In the genomic region with DNA sequence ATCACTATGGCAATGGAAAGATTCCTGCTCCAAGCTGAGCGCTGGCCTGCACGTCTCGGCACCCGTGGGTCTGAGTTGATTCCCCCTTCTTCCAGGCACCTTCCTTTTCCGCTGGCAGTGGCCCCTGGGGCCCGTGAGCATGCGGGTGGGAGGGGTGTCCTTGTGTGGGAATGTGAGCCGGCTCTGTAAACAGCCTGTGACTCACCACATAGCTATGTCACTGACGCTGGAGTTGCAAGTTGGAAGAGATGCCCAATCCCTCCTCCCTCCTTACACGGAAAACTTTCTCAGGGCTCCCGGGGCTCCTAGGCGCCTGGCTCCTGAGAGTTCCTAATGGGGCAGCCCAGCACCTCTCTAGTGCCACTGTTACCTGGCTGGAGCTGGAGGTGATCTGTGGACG, we compare ENCODE assay signal across 8 mouse cellular contexts. TPM values are rescaled to one million over a fixed set of nuclear protein-coding genes. Genes with fewer than 3 reads are reported as not detected.
A peak's percentile ranks its signal among the peaks of the same experiment; 100 is the strongest.
DNase-seq lines count a peak whose midpoint lies in the region; ATAC-seq lines count a peak whose summit lies in the region.

No protein-coding gene starts in this region.

- H3K27me3 ChIP-seq in hindbrain, embryonic 10.5 days (ENCODE audit: insufficient read depth, poor library complexity, severe bottlenecking): peaks cover 70% of the 10 kb centered on the region
- H3K27me3 ChIP-seq in stomach, embryonic 14.5 days (ENCODE audit: control insufficient read depth, insufficient read depth, low read length): no peaks in the 10 kb centered on the region

- ATAC-seq in frontal cortex, adult (ENCODE audit: low TSS enrichment): peak; percentile 76
- ATAC-seq in stomach, embryonic 14.5 days (ENCODE audit: insufficient number of reproducible peaks, insufficient read depth, low FRiP score, low read depth): peak; percentile 74
- ATAC-seq in erythroid progenitor cell, adult 5-6 weeks (replicated peaks; ENCODE audit: low FRiP score, poor library complexity, severe bottlenecking): no peak

- peaks cover 27% of the 10 kb centered on the region for H3K36me3 ChIP-seq in hindbrain, embryonic 10.5 days
- H3K36me3 ChIP-seq in stomach, embryonic 14.5 days (ENCODE audit: control insufficient read depth, insufficient read depth, low read length): peaks cover 13% of the 10 kb centered on the region

- H3K9me3 ChIP-seq in hindbrain, embryonic 10.5 days: no peaks in the 10 kb centered on the region
- no peaks in the 10 kb centered on the region for H3K9me3 ChIP-seq in stomach, embryonic 14.5 days (ENCODE audit: control insufficient read depth, low read depth, low read length)

- peak; percentile 89 for DNase-seq in ovary, adult 18-20 months (ENCODE audit: low spot score)
- no peak for DNase-seq in ovary, postnatal 10 days (ENCODE audit: low spot score)
- DNase-seq in hindbrain, embryonic 10.5 days (ENCODE audit: low spot score): peak; percentile 45
- DNase-seq in layer of hippocampus, postnatal 36 days: peak; percentile 48 to 50
- peak; percentile 98 for DNase-seq in lung, postnatal 36 days

- H3K4me1 ChIP-seq in hindbrain, embryonic 10.5 days (replicated peaks): peaks cover 79% of the 10 kb centered on the region
- peaks cover 47% of the 10 kb centered on the region for H3K4me1 ChIP-seq in stomach, embryonic 14.5 days (ENCODE audit: control insufficient read depth, insufficient read depth, low read length)

- H3K9ac ChIP-seq in stomach, embryonic 14.5 days (replicated peaks; ENCODE audit: low read depth, low read length): no peak overlapping the region

- H3K4me3 ChIP-seq in hindbrain, embryonic 10.5 days: peak overlapping the region; percentile 44; the same call in 1 of the 2 replicates
- H3K4me3 ChIP-seq in stomach, embryonic 14.5 days (ENCODE audit: low read depth, low read length): no peak overlapping the region

- H3K27ac ChIP-seq in hindbrain, embryonic 10.5 days: peak overlapping the region; percentile 88
- peak overlapping the region; percentile 29 for H3K27ac ChIP-seq in stomach, embryonic 14.5 days (ENCODE audit: low read length)

- peak overlapping the region; percentile 24 for H3K4me2 ChIP-seq in stomach, embryonic 14.5 days (replicated peaks; ENCODE audit: low read depth, low read length)

- 23% methylated on average over 13 of the region's 13 CpGs for WGBS in hindbrain, embryonic 10.5 days
- 5% methylated on average over 13 of the region's 13 CpGs for WGBS in stomach, embryonic 14.5 days

RNA-seq across cellular contexts. Expression of gene Mafk, which starts 5.6 kb away (rescaled TPM):
- 9.9 and 10.1 TPM in 2 replicates for polyA plus RNA-seq in hindbrain, embryonic 10.5 days (2016; fragmentation: Nextera tagmentation; extraction: Ambion mirVana)
- 1 to 10 TPM; 7.3 to 8.2 TPM for total RNA-seq in layer of hippocampus, postnatal 36 days (2021)
- polyA plus RNA-seq in stomach, embryonic 14.5 days (2014; fragmentation: Nextera tagmentation; extraction: Ambion mirVana): 6.9 and 7.1 TPM in 2 replicates
- total RNA-seq in erythroid progenitor cell, adult 5-6 weeks (2015; ENCODE audit: low replicate concordance): 36.5 and 36.8 TPM in 2 replicates
- 45.3 and 55.7 TPM in 2 replicates for total RNA-seq in erythroid progenitor cell, adult 5-6 weeks (2017; ENCODE audit: low replicate concordance)

RNA-seq across cellular contexts. Expression of gene Ints1, which starts 21.4 kb away (rescaled TPM):
- polyA plus RNA-seq in hindbrain, embryonic 10.5 days (2016; fragmentation: Nextera tagmentation; extraction: Ambion mirVana): 34.8 and 39.0 TPM in 2 replicates
- 10 to 100 TPM; 86.4 to 91.9 TPM for total RNA-seq in layer of hippocampus, postnatal 36 days (2021)
- polyA plus RNA-seq in stomach, embryonic 14.5 days (2014; fragmentation: Nextera tagmentation; extraction: Ambion mirVana): 27.3 and 35.3 TPM in 2 replicates
- 46.5 and 59.1 TPM in 2 replicates for total RNA-seq in erythroid progenitor cell, adult 5-6 weeks (2015; ENCODE audit: low replicate concordance)
- 31.3 and 72.7 TPM in 2 replicates for total RNA-seq in erythroid progenitor cell, adult 5-6 weeks (2017; ENCODE audit: low replicate concordance)

RNA-seq across cellular contexts. Expression of gene Tmem184a, which starts 22.8 kb away (rescaled TPM):
- polyA plus RNA-seq in hindbrain, embryonic 10.5 days (2016; fragmentation: Nextera tagmentation; extraction: Ambion mirVana): 1.5 and 1.8 TPM in 2 replicates
- 1 to 10 TPM in 1 of 2 experiments, under 1 TPM in 1; 0.18 to 1.0 TPM for total RNA-seq in layer of hippocampus, postnatal 36 days (2021)
- polyA plus RNA-seq in stomach, embryonic 14.5 days (2014; fragmentation: Nextera tagmentation; extraction: Ambion mirVana): 9.0 and 10.3 TPM in 2 replicates
- not detected in 2 replicates for total RNA-seq in erythroid progenitor cell, adult 5-6 weeks (2015; ENCODE audit: low replicate concordance)
- total RNA-seq in erythroid progenitor cell, adult 5-6 weeks (2017; ENCODE audit: low replicate concordance): 0.13 TPM in 1 of 2 replicates, not detected in the other

RNA-seq across cellular contexts. Expression of gene Gm26938, which starts 29.3 kb away (rescaled TPM):
- polyA plus RNA-seq in hindbrain, embryonic 10.5 days (2016; fragmentation: Nextera tagmentation; extraction: Ambion mirVana): not detected in 2 replicates
- total RNA-seq in layer of hippocampus, postnatal 36 days (2021): not detected
- not detected in 2 replicates for polyA plus RNA-seq in stomach, embryonic 14.5 days (2014; fragmentation: Nextera tagmentation; extraction: Ambion mirVana)
- not detected in 2 replicates for total RNA-seq in erythroid progenitor cell, adult 5-6 weeks (2015; ENCODE audit: low replicate concordance)
- total RNA-seq in erythroid progenitor cell, adult 5-6 weeks (2017; ENCODE audit: low replicate concordance): not detected in 2 replicates

RNA-seq across cellular contexts. Expression of gene Psmg3, which starts 29.8 kb away (rescaled TPM):
- polyA plus RNA-seq in hindbrain, embryonic 10.5 days (2016; fragmentation: Nextera tagmentation; extraction: Ambion mirVana): 97.5 and 97.7 TPM in 2 replicates
- total RNA-seq in layer of hippocampus, postnatal 36 days (2021): 10 to 100 TPM; 18.4 to 19.9 TPM
- 61.3 and 72.7 TPM in 2 replicates for polyA plus RNA-seq in stomach, embryonic 14.5 days (2014; fragmentation: Nextera tagmentation; extraction: Ambion mirVana)
- 3.2 and 25.2 TPM in 2 replicates for total RNA-seq in erythroid progenitor cell, adult 5-6 weeks (2015; ENCODE audit: low replicate concordance)
- total RNA-seq in erythroid progenitor cell, adult 5-6 weeks (2017; ENCODE audit: low replicate concordance): 5.3 and 15.7 TPM in 2 replicates

Comparison
In these comparisons a context has a peak if more than half of its experiments do, and no peak if none do; other contexts are left out.
1. RNA of gene Mafk, which starts 5.6 kb away (total RNA-seq): 36.5 to 55.7 TPM in erythroid progenitor cell, adult 5-6 weeks; 7.3 to 8.2 TPM in layer of hippocampus, postnatal 36 days; every median in the first group is over 4 times any median in the second.